Mouse (Mus musculus) intestine, postnatal 0 days (tissue): ENCODE results near the gene Nell1. TPM values are rescaled to one million over a fixed set of nuclear protein-coding genes. Genes with fewer than 3 reads are reported as not detected.

Experiments
- ATAC-seq: fragments of 200-750 bp; cut with Nextera tagmentation; 2 replicates; pipeline ENCODE4 v1.8.0; 2017; ENCODE audit warnings: mild to moderate bottlenecking, moderate TSS enrichment, moderate library complexity
- H3K27ac ChIP-seq: fragments of 300-500 bp; sonication (generic); 2 replicates; pipeline ENCODE4 v1.5.1; 2014; ENCODE audit warnings: mild to moderate bottlenecking, low read depth, low read length, moderate library complexity
- H3K27me3 ChIP-seq: fragments of 300-500 bp; sonication (generic); replicated peaks from 2 replicates; pipeline ENCODE4 v1.6.1; 2014; ENCODE audit warnings: low read length, mixed read lengths; ENCODE audit not compliant: control insufficient read depth, insufficient read depth
- H3K36me3 ChIP-seq: fragments of 300-500 bp; sonication (generic); 2 replicates; pipeline ENCODE4 v1.6.1; 2014; ENCODE audit warnings: mild to moderate bottlenecking, moderate library complexity; ENCODE audit not compliant: control insufficient read depth, insufficient read depth
- H3K4me1 ChIP-seq: fragments of 300-500 bp; sonication (generic); replicated peaks from 2 replicates; pipeline ENCODE4 v1.6.1; 2014; ENCODE audit warnings: antibody characterized with exemption, low read length, mixed read lengths; ENCODE audit not compliant: control insufficient read depth, insufficient read depth
- H3K4me2 ChIP-seq: fragments of 300-500 bp; sonication (generic); replicated peaks from 2 replicates; pipeline ENCODE4 v1.6.1; 2014; ENCODE audit warnings: low read depth, mild to moderate bottlenecking, moderate library complexity
- H3K4me3 ChIP-seq: fragments of 300-500 bp; sonication (generic); 2 replicates; pipeline ENCODE4 v1.5.1; 2014; ENCODE audit warnings: low read depth, low read length
- H3K9ac ChIP-seq: fragments of 300-500 bp; sonication (generic); 2 replicates; pipeline ENCODE4 v1.6.1; 2014; ENCODE audit warnings: mild to moderate bottlenecking, low read depth, low read length
- H3K9me3 ChIP-seq: fragments of 300-500 bp; sonication (generic); 2 replicates; pipeline ENCODE4 v1.6.1; 2016; ENCODE audit warnings: mixed run types; ENCODE audit not compliant: control insufficient read depth
- CTCF ChIP-seq: sonication (generic); IDR thresholded peaks from 2 replicates; pipeline ENCODE4 v1.5.1; 2016; ENCODE audit warnings: low read depth, mild to moderate bottlenecking, control low read depth, antibody characterized with exemption, moderate library complexity
- WGBS: fragments of 180-500 bp; shearing (Covaris S2); extraction: QIAGEN DNeasy Blood & Tissue Kit; methylation state at CpG from one replicate; pipeline ENCODE4 v1.1.7; 2014; 5-methylcytosine and 5-hydroxymethylcytosine counted together
- polyA plus RNA-seq: library from polyadenylated mRNA; unstranded; fragments of >200 nt; fragmentation: Nextera tagmentation; extraction: Ambion mirVana; gene quantifications from 2 replicates; pipeline ENCODE4 v1.2.1, GENCODE M21; 2015

Gene Nell1
- polyA plus RNA-seq, 1 experiment from 2014 or later = 1.9 TPM

- ATAC-seq = no peak
- H3K36me3 ChIP-seq = no peaks in the 10 kb centered on the region
- H3K4me2 ChIP-seq = no peak overlapping the region
- WGBS = 66% methylated on average over 13 of the region's 13 CpGs
- no peaks in the 10 kb centered on the region for H3K4me1 ChIP-seq
- no peaks in the 10 kb centered on the region for H3K27me3 ChIP-seq
- H3K27ac ChIP-seq = no peak overlapping the region
- H3K9me3 ChIP-seq = no peaks in the 10 kb centered on the region
- TF ChIP-seq CTCF = no peak
- H3K9ac ChIP-seq = no peak overlapping the region
- no peak overlapping the region for H3K4me3 ChIP-seq
These were observed 60.8 kb downstream of the Nell1 start for GRCm38 (mm10) chr7:50035187-50036153.

GRCm38 (mm10) chr7:50041112-50041511 lies 66.4 kb downstream of the Nell1 start:
- no peak overlapping the region for H3K9ac ChIP-seq
- no peak for ATAC-seq
- H3K27me3 ChIP-seq = no peaks in the 10 kb centered on the region
- no peak for TF ChIP-seq CTCF
- H3K4me3 ChIP-seq = no peak overlapping the region
- no peaks in the 10 kb centered on the region for H3K36me3 ChIP-seq
- no peaks in the 10 kb centered on the region for H3K4me1 ChIP-seq
- WGBS = 44% methylated on average over 6 of the region's 6 CpGs
- H3K4me2 ChIP-seq = no peak overlapping the region
- no peaks in the 10 kb centered on the region for H3K9me3 ChIP-seq
- no peak overlapping the region for H3K27ac ChIP-seq

GRCm38 (mm10) chr7:50050144-50050543 lies 75.5 kb downstream of the Nell1 start:
- H3K27ac ChIP-seq = no peak overlapping the region
- no peaks in the 10 kb centered on the region for H3K9me3 ChIP-seq
- H3K27me3 ChIP-seq = no peaks in the 10 kb centered on the region
- H3K4me2 ChIP-seq = no peak overlapping the region
- 85% methylated on average over 4 of the region's 4 CpGs for WGBS
- H3K4me3 ChIP-seq = no peak overlapping the region
- H3K4me1 ChIP-seq = no peaks in the 10 kb centered on the region
- no peaks in the 10 kb centered on the region for H3K36me3 ChIP-seq
- no peak for ATAC-seq
- no peak for TF ChIP-seq CTCF
- no peak overlapping the region for H3K9ac ChIP-seq

GRCm38 (mm10) chr7:50053704-50054103 lies 79.0 kb downstream of the Nell1 start:
- H3K27me3 ChIP-seq = no peaks in the 10 kb centered on the region
- H3K9me3 ChIP-seq = no peaks in the 10 kb centered on the region
- no peak overlapping the region for H3K4me2 ChIP-seq

GRCm38 (mm10) chr7:50094461-50094860 lies 119.8 kb downstream of the Nell1 start:
- Histone ChIP-seq H3K4me3 (no peak overlapping the region), H3K4me1 (no peaks in the 10 kb centered on the region), H3K36me3 (no peaks in the 10 kb centered on the region), H3K4me2 (no peak overlapping the region), H3K9me3 (no peaks in the 10 kb centered on the region), H3K9ac (no peak overlapping the region), H3K27me3 (no peaks in the 10 kb centered on the region), H3K27ac (no peak overlapping the region)
- TF ChIP-seq CTCF = no peak
- ATAC-seq = no peak
- WGBS = 83% methylated on average over 5 of the region's 5 CpGs

More at GRCm38 (mm10) chr7:50053704-50054103, 79.0 kb downstream of the Nell1 start:
- Histone ChIP-seq H3K9ac (no peak overlapping the region), H3K27ac (no peak overlapping the region), H3K4me3 (no peak overlapping the region), H3K36me3 (no peaks in the 10 kb centered on the region), H3K4me1 (no peaks in the 10 kb centered on the region)
- ATAC-seq = no peak
- TF ChIP-seq CTCF = no peak
- WGBS = 86% methylated on average over 2 of the region's 2 CpGs

GRCm38 (mm10) chr7:50105612-50106321 lies 131.1 kb downstream of the Nell1 start:
- Histone ChIP-seq H3K9me3 (no peaks in the 10 kb centered on the region), H3K4me2 (no peak overlapping the region), H3K4me1 (no peaks in the 10 kb centered on the region), H3K4me3 (no peak overlapping the region), H3K36me3 (no peaks in the 10 kb centered on the region), H3K27ac (no peak overlapping the region), H3K27me3 (no peaks in the 10 kb centered on the region), H3K9ac (no peak overlapping the region)
- no peak for ATAC-seq
- 24% methylated on average over 8 of the region's 8 CpGs for WGBS
- no peak for TF ChIP-seq CTCF
